In genomic region chr11:69389531-69390399, GRCm38 (mm10) we compare ENCODE assay signal across 9 mouse cellular contexts. TPM values are rescaled to one million over a fixed set of nuclear protein-coding genes. Genes with fewer than 3 reads are reported as not detected.
A peak's percentile ranks its signal among the peaks of the same experiment; 100 is the strongest.
DNase-seq lines count a peak whose midpoint lies in the region; ATAC-seq and TF ChIP-seq lines count a peak whose summit lies in the region.
"Had no signal": no experiment of that assay in that cellular context is flagged by ENCODE, and none has a peak within 500 bp of the region (broad histone marks: within the 10 kb centered on the region; RNA-seq: fewer than 3 reads in every experiment).

No protein-coding gene starts in this region.

- 62% methylated on average over 14 of the region's 14 CpGs for WGBS in forebrain, embryonic 13.5 days
- WGBS in forebrain, embryonic 15.5 days: 57% methylated on average over 14 of the region's 14 CpGs
- WGBS in liver, adult 2 months: 37% methylated on average over 14 of the region's 14 CpGs
- 64% methylated on average over 14 of the region's 14 CpGs for WGBS in liver, embryonic 12.5 days (ENCODE audit: insufficient replicate concordance)
- 56% methylated on average over 14 of the region's 14 CpGs for WGBS in stomach, embryonic 14.5 days

- H3K4me1 ChIP-seq in forebrain, embryonic 13.5 days: peaks cover 14% of the 10 kb centered on the region
- peaks cover 15% of the 10 kb centered on the region for H3K4me1 ChIP-seq in forebrain, embryonic 15.5 days
- H3K4me1 ChIP-seq in liver, adult 2 months (ENCODE audit: control insufficient read depth, insufficient read depth, low read length): peaks cover 9% of the 10 kb centered on the region
- H3K4me1 ChIP-seq in liver, embryonic 12.5 days: peaks cover 13% of the 10 kb centered on the region
- H3K4me1 ChIP-seq in stomach, embryonic 14.5 days (ENCODE audit: control insufficient read depth, insufficient read depth, low read length): peaks cover 3% of the 10 kb centered on the region; the same call in 1 of the 2 replicates

- H3K27ac ChIP-seq in forebrain, embryonic 13.5 days: no peak overlapping the region
- no peak overlapping the region for H3K27ac ChIP-seq in forebrain, embryonic 15.5 days (replicated peaks)
- no peak overlapping the region for H3K27ac ChIP-seq in liver, adult 2 months (replicated peaks; ENCODE audit: insufficient read depth, low read depth, low read length)
- H3K27ac ChIP-seq in liver, embryonic 12.5 days: no peak overlapping the region
- no peak overlapping the region for H3K27ac ChIP-seq in stomach, embryonic 14.5 days (ENCODE audit: low read length)

- ATAC-seq in forebrain, embryonic 13.5 days: peak; percentile 29; the same call in 1 of the 2 replicates
- ATAC-seq in forebrain, embryonic 15.5 days (replicated peaks): no peak
- no peak for ATAC-seq in liver, embryonic 12.5 days
- peak; percentile 54; the same call in 1 of the 2 replicates for ATAC-seq in stomach, embryonic 14.5 days (ENCODE audit: insufficient number of reproducible peaks, insufficient read depth, low FRiP score, low read depth)

- H3K4me2 ChIP-seq in forebrain, embryonic 13.5 days: no peak overlapping the region
- H3K4me2 ChIP-seq in forebrain, embryonic 15.5 days (replicated peaks): no peak overlapping the region
- H3K4me2 ChIP-seq in liver, embryonic 12.5 days: no peak overlapping the region
- no peak overlapping the region for H3K4me2 ChIP-seq in stomach, embryonic 14.5 days (replicated peaks; ENCODE audit: low read depth, low read length)

- peak overlapping the region; percentile 18; the same call in 1 of the 2 replicates for H3K9ac ChIP-seq in forebrain, embryonic 13.5 days
- H3K9ac ChIP-seq in forebrain, embryonic 15.5 days (replicated peaks): no peak overlapping the region
- no peak overlapping the region for H3K9ac ChIP-seq in liver, adult 2 months (ENCODE audit: low read depth, low read length)
- H3K9ac ChIP-seq in liver, embryonic 12.5 days: no peak overlapping the region
- H3K9ac ChIP-seq in stomach, embryonic 14.5 days (replicated peaks; ENCODE audit: low read depth, low read length): no peak overlapping the region

- no peak overlapping the region for H3K4me3 ChIP-seq in forebrain, embryonic 13.5 days
- H3K4me3 ChIP-seq in forebrain, embryonic 15.5 days: no peak overlapping the region
- H3K4me3 ChIP-seq in liver, adult 2 months (ENCODE audit: insufficient read depth, low read depth, low read length): no peak overlapping the region
- no peak overlapping the region for H3K4me3 ChIP-seq in liver, embryonic 12.5 days
- H3K4me3 ChIP-seq in stomach, embryonic 14.5 days (ENCODE audit: low read depth, low read length): no peak overlapping the region

- peak; percentile 83 for DNase-seq in liver, adult 2 months (ENCODE audit: extremely low read depth, low read depth, low spot score)
- peak; percentile 85 for DNase-seq in adrenal gland, postnatal 25 days
- peak; percentile 53 for DNase-seq in kidney, postnatal 10 days
- DNase-seq in thymus, postnatal 10 days (ENCODE audit: low spot score in 2 of 2): no peak

- H3K36me3 ChIP-seq in forebrain, embryonic 13.5 days (ENCODE audit: poor library complexity, severe bottlenecking): peaks cover 5% of the 10 kb centered on the region; the same call in 1 of the 2 replicates
- H3K36me3 ChIP-seq in forebrain, embryonic 15.5 days: peaks cover 4% of the 10 kb centered on the region; the same call in 1 of the 2 replicates
- no peaks in the 10 kb centered on the region for H3K36me3 ChIP-seq in liver, adult 2 months (ENCODE audit: control insufficient read depth, insufficient read depth, low read length)
- peaks cover 9% of the 10 kb centered on the region for H3K36me3 ChIP-seq in liver, embryonic 12.5 days
- no peaks in the 10 kb centered on the region for H3K36me3 ChIP-seq in stomach, embryonic 14.5 days (ENCODE audit: control insufficient read depth, insufficient read depth, low read length)

- no peaks in the 10 kb centered on the region for H3K27me3 ChIP-seq in forebrain, embryonic 13.5 days
- no peaks in the 10 kb centered on the region for H3K27me3 ChIP-seq in forebrain, embryonic 15.5 days
- H3K27me3 ChIP-seq in liver, adult 2 months (ENCODE audit: control insufficient read depth, insufficient read depth, low read length): no peaks in the 10 kb centered on the region
- H3K27me3 ChIP-seq in liver, embryonic 12.5 days (replicated peaks): no peaks in the 10 kb centered on the region
- H3K27me3 ChIP-seq in stomach, embryonic 14.5 days (ENCODE audit: control insufficient read depth, insufficient read depth, low read length): no peaks in the 10 kb centered on the region
- H3K27me3 ChIP-seq: CH12.LX had no signal

- no peaks in the 10 kb centered on the region for H3K9me3 ChIP-seq in forebrain, embryonic 13.5 days (replicated peaks)
- H3K9me3 ChIP-seq in forebrain, embryonic 15.5 days: no peaks in the 10 kb centered on the region
- H3K9me3 ChIP-seq in liver, embryonic 12.5 days (replicated peaks): no peaks in the 10 kb centered on the region
- no peaks in the 10 kb centered on the region for H3K9me3 ChIP-seq in stomach, embryonic 14.5 days (ENCODE audit: control insufficient read depth, low read depth, low read length)

- TF ChIP-seq CTCF in liver, adult 2 months (IDR thresholded peaks at IDR 0.05; ENCODE audit: low read depth, low read length): no peak

- TF ChIP-seq POLR2A in liver, adult 2 months (IDR thresholded peaks at IDR 0.05; ENCODE audit: extremely low read depth, insufficient read depth, low read length): no peak

- H3K79me2 ChIP-seq in liver, adult 2 months (ENCODE audit: control insufficient read depth, insufficient read depth, low read length): no peaks in the 10 kb centered on the region; the same call in 1 of the 2 replicates

RNA-seq across cellular contexts. Expression of gene Naa38, which starts 5.5 kb away (rescaled TPM):
- 100.0 and 108 TPM in 2 replicates for polyA plus RNA-seq in forebrain, embryonic 13.5 days (2015; fragmentation: Nextera tagmentation; extraction: Ambion mirVana)
- 89.4 and 91.9 TPM in 2 replicates for polyA plus RNA-seq in forebrain, embryonic 15.5 days (2015; fragmentation: Nextera tagmentation; extraction: Ambion mirVana)
- total RNA-seq in liver, adult 2 months (2014; rRNA removed): 86.6 and 91.5 TPM in 2 replicates
- 133 and 150 TPM in 2 replicates for polyA plus RNA-seq in liver, adult 2 months (2012; rRNA removed)
- 111 and 119 TPM in 2 replicates for polyA plus RNA-seq in liver, embryonic 12.5 days (2016; fragmentation: Nextera tagmentation; extraction: Ambion mirVana)
- total RNA-seq in adrenal gland, postnatal 25 days (2021): 127 and 149 TPM in 2 replicates
- 158 and 177 TPM in 2 replicates for polyA plus RNA-seq in stomach, embryonic 14.5 days (2014; fragmentation: Nextera tagmentation; extraction: Ambion mirVana)

RNA-seq across cellular contexts. Expression of gene Cyb5d1, which starts 5.7 kb away (rescaled TPM):
- 45.9 and 48.6 TPM in 2 replicates for polyA plus RNA-seq in forebrain, embryonic 13.5 days (2015; fragmentation: Nextera tagmentation; extraction: Ambion mirVana)
- 44.3 and 45.9 TPM in 2 replicates for polyA plus RNA-seq in forebrain, embryonic 15.5 days (2015; fragmentation: Nextera tagmentation; extraction: Ambion mirVana)
- total RNA-seq in liver, adult 2 months (2014; rRNA removed): 33.9 and 40.7 TPM in 2 replicates
- polyA plus RNA-seq in liver, adult 2 months (2012; rRNA removed): 21.1 and 22.1 TPM in 2 replicates
- 15.1 and 15.7 TPM in 2 replicates for polyA plus RNA-seq in liver, embryonic 12.5 days (2016; fragmentation: Nextera tagmentation; extraction: Ambion mirVana)
- 43.5 and 51.0 TPM in 2 replicates for total RNA-seq in adrenal gland, postnatal 25 days (2021)
- polyA plus RNA-seq in stomach, embryonic 14.5 days (2014; fragmentation: Nextera tagmentation; extraction: Ambion mirVana): 15.0 and 23.5 TPM in 2 replicates

RNA-seq across cellular contexts. Expression of gene Tmem88, which starts 8.3 kb away (rescaled TPM):
- polyA plus RNA-seq in forebrain, embryonic 13.5 days (2015; fragmentation: Nextera tagmentation; extraction: Ambion mirVana): 6.3 and 6.6 TPM in 2 replicates
- 5.9 and 6.7 TPM in 2 replicates for polyA plus RNA-seq in forebrain, embryonic 15.5 days (2015; fragmentation: Nextera tagmentation; extraction: Ambion mirVana)
- total RNA-seq in liver, adult 2 months (2014; rRNA removed): 1.3 and 1.7 TPM in 2 replicates
- 6.7 and 8.5 TPM in 2 replicates for polyA plus RNA-seq in liver, adult 2 months (2012; rRNA removed)
- 14.4 and 15.4 TPM in 2 replicates for polyA plus RNA-seq in liver, embryonic 12.5 days (2016; fragmentation: Nextera tagmentation; extraction: Ambion mirVana)
- 13.9 and 16.9 TPM in 2 replicates for total RNA-seq in adrenal gland, postnatal 25 days (2021)
- polyA plus RNA-seq in stomach, embryonic 14.5 days (2014; fragmentation: Nextera tagmentation; extraction: Ambion mirVana): 30.0 and 30.3 TPM in 2 replicates

RNA-seq across cellular contexts. Expression of gene Chd3, which starts 20.6 kb away (rescaled TPM):
- polyA plus RNA-seq in forebrain, embryonic 13.5 days (2015; fragmentation: Nextera tagmentation; extraction: Ambion mirVana): 104 and 106 TPM in 2 replicates
- 127 and 138 TPM in 2 replicates for polyA plus RNA-seq in forebrain, embryonic 15.5 days (2015; fragmentation: Nextera tagmentation; extraction: Ambion mirVana)
- total RNA-seq in liver, adult 2 months (2014; rRNA removed): 45.2 and 57.5 TPM in 2 replicates
- polyA plus RNA-seq in liver, adult 2 months (2012; rRNA removed): 55.2 and 80.2 TPM in 2 replicates
- 4.7 and 6.4 TPM in 2 replicates for polyA plus RNA-seq in liver, embryonic 12.5 days (2016; fragmentation: Nextera tagmentation; extraction: Ambion mirVana)
- 105 and 111 TPM in 2 replicates for total RNA-seq in adrenal gland, postnatal 25 days (2021)
- polyA plus RNA-seq in stomach, embryonic 14.5 days (2014; fragmentation: Nextera tagmentation; extraction: Ambion mirVana): 85.3 and 87.4 TPM in 2 replicates

RNA-seq across cellular contexts. Expression of gene Kdm6b, which starts 23.7 kb away (rescaled TPM):
- polyA plus RNA-seq in forebrain, embryonic 13.5 days (2015; fragmentation: Nextera tagmentation; extraction: Ambion mirVana): 55.4 and 59.3 TPM in 2 replicates
- 56.6 and 58.9 TPM in 2 replicates for polyA plus RNA-seq in forebrain, embryonic 15.5 days (2015; fragmentation: Nextera tagmentation; extraction: Ambion mirVana)
- total RNA-seq in liver, adult 2 months (2014; rRNA removed): 1.6 and 2.3 TPM in 2 replicates
- polyA plus RNA-seq in liver, adult 2 months (2012; rRNA removed): 4.2 and 4.6 TPM in 2 replicates
- 7.1 and 7.5 TPM in 2 replicates for polyA plus RNA-seq in liver, embryonic 12.5 days (2016; fragmentation: Nextera tagmentation; extraction: Ambion mirVana)
- 45.1 and 46.2 TPM in 2 replicates for total RNA-seq in adrenal gland, postnatal 25 days (2021)
- polyA plus RNA-seq in stomach, embryonic 14.5 days (2014; fragmentation: Nextera tagmentation; extraction: Ambion mirVana): 30.6 and 34.3 TPM in 2 replicates

Comparison
In these comparisons a context has a peak if more than half of its experiments do, and no peak if none do; other contexts are left out.
1. ATAC-seq: peak in forebrain, embryonic 13.5 days (single experiment) and stomach, embryonic 14.5 days (single experiment); none in forebrain, embryonic 15.5 days (single experiment) and liver, embryonic 12.5 days (single experiment).
2. DNase-seq: peak in liver, adult 2 months (single experiment), adrenal gland, postnatal 25 days (single experiment) and kidney, postnatal 10 days (single experiment); none in thymus, postnatal 10 days (0 of 2).